Mouse (Mus musculus): ENCODE data around the gene Pip5k1a.

- TF ChIP-seq CTCF (IDR thresholded peaks at IDR 0.05; ENCODE audit: insufficient read depth, low read depth, low read length) (no peak), POLR2A (IDR thresholded peaks at IDR 0.05; ENCODE audit: insufficient read depth, low read depth, low read length) (no peak)
These were observed 33.5 kb upstream of the Pip5k1a start for GRCm38 (mm10) chr3:95140289-95140595.
